Mouse (Mus musculus): ENCODE measurements at regions not wholly inside any gene's neighbourhood (a gene's known extent, or its start where the extent isn't known, plus 50 kb on each side); places are given as distances from the start of the nearest gene placed in this dataset.

DNA sequence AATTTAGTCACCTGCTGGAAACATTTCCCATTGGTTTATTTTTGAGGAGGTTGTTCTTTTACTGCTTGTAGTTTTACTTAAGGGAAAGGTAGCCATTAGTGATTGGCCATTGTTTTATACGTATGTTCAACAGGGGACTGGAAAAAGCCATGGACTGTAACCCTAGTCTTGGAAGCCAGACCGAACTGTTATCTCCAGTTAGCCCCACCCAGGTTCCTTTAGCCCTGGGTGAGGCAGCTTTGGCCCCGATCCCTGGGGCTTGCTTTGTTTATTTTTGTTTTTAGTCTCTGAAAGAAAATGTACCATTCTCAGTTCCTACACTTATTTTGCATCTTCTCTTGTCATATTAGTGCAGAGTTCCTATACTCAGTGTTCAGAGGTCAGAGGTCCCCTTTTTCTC lies 148.3 kb upstream of the Map3k1 start:
- Histone ChIP-seq H3K4me3 (ENCODE audit: low read length) (no peak overlapping the region), H3K4me1 (ENCODE audit: control insufficient read depth, insufficient read depth, low read depth, low read length) (no peaks in the 10 kb centered on the region), H3K27ac (ENCODE audit: low read depth, low read length) (no peak overlapping the region), H3K36me3 (ENCODE audit: control insufficient read depth, insufficient read depth, low read length) (no peaks in the 10 kb centered on the region), H3K9ac (ENCODE audit: low read depth, low read length) (no peak overlapping the region), H3K9me3 (ENCODE audit: control insufficient read depth, low read length) (no peaks in the 10 kb centered on the region), H3K4me2 (ENCODE audit: low read length) (no peak overlapping the region), H3K27me3 (replicated peaks; ENCODE audit: control insufficient read depth, insufficient read depth, low read length) (no peaks in the 10 kb centered on the region)
- ATAC-seq, result no peak
- WGBS, result 74% methylated on average over 3 of the region's 3 CpGs

DNA sequence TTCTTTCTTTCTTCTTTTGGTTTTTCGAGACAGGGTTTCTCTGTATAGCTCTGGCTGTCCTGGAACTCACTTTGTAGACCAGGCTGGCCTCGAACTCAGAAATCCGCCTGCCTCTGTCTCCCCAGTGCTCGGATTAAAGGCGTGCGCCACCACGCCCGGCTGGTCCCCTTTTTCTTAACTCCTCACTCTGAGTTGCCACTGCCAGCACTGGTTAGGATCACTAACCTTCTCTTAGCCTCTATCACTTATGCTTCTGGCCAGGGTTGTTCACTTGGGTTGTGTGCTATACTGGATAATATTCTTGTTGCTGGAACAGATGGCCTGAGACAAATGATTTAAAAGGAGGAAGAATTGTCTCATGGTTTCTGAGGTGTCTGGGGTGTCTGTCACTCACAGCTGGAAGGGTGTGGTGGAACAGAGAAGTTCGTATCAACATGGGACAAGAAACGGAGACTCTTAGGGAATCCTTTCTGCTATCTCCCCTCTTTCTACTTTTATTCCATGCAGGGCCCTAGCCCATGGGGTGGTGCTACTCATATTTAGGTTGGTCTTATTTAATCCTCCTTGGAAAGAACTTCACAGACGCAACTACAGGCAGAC lies 149.0 kb upstream of the Map3k1 start:
- Histone ChIP-seq H3K4me3 (ENCODE audit: low read length) (no peak overlapping the region), H3K4me2 (ENCODE audit: low read length) (no peak overlapping the region), H3K9me3 (ENCODE audit: control insufficient read depth, low read length) (no peaks in the 10 kb centered on the region), H3K27ac (ENCODE audit: low read depth, low read length) (no peak overlapping the region), H3K4me1 (ENCODE audit: control insufficient read depth, insufficient read depth, low read depth, low read length) (no peaks in the 10 kb centered on the region), H3K9ac (ENCODE audit: low read depth, low read length) (no peak overlapping the region), H3K27me3 (replicated peaks; ENCODE audit: control insufficient read depth, insufficient read depth, low read length) (no peaks in the 10 kb centered on the region), H3K36me3 (ENCODE audit: control insufficient read depth, insufficient read depth, low read length) (no peaks in the 10 kb centered on the region)
- ATAC-seq, result no peak
- 92% methylated on average over 11 of the region's 11 CpGs for WGBS

DNA sequence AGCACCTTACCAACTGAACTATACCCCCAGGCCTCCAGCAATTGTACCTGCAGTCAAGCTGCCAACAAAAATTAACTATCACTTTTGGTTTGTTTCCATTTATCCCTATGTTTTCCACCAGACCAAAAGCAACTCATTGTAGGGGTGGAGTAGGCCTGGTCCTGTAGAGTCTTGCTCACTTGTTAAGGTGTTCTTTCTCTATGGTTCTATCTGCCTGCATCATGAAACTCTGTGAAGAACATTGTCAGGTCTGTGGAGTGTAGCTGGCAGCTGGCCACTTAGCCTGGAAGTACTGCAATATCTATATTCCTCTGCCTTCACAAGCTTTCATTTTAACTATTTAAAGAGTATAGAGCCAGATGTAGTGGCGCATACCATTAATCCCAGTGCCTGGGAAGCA lies 149.6 kb upstream of the Map3k1 start:
- Histone ChIP-seq H3K9ac (ENCODE audit: low read depth, low read length) (no peak overlapping the region), H3K9me3 (ENCODE audit: control insufficient read depth, low read length) (no peaks in the 10 kb centered on the region), H3K36me3 (ENCODE audit: control insufficient read depth, insufficient read depth, low read length) (no peaks in the 10 kb centered on the region), H3K27me3 (replicated peaks; ENCODE audit: control insufficient read depth, insufficient read depth, low read length) (no peaks in the 10 kb centered on the region), H3K27ac (ENCODE audit: low read depth, low read length) (no peak overlapping the region), H3K4me3 (ENCODE audit: low read length) (no peak overlapping the region), H3K4me2 (ENCODE audit: low read length) (no peak overlapping the region), H3K4me1 (ENCODE audit: control insufficient read depth, insufficient read depth, low read depth, low read length) (no peaks in the 10 kb centered on the region)
- ATAC-seq, result no peak
- WGBS, result 100% methylated on average over 1 of the region's 1 CpGs

DNA sequence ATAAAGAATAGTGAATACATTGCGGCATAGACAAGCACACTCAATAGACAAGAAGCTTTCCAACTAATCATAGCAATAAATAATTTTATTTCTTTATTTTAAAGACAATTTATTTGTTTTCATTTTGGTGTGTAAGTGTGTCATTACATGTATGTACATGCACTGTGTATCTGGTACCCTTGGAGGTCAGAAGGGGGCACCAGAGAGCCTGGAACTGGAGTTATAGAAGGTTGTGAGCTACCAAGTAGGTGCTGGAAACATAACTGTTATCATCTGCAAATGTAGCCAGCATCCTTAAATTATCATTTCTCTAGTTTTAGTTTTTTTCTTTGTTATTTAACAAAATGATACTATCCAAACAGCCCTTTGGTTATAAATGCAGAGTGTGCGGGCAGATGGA lies 151.2 kb upstream of the Map3k1 start:
- Histone ChIP-seq H3K36me3 (ENCODE audit: control insufficient read depth, insufficient read depth, low read length) (no peaks in the 10 kb centered on the region), H3K27me3 (replicated peaks; ENCODE audit: control insufficient read depth, insufficient read depth, low read length) (no peaks in the 10 kb centered on the region), H3K9me3 (ENCODE audit: control insufficient read depth, low read length) (no peaks in the 10 kb centered on the region), H3K4me1 (ENCODE audit: control insufficient read depth, insufficient read depth, low read depth, low read length) (no peaks in the 10 kb centered on the region), H3K9ac (ENCODE audit: low read depth, low read length) (no peak overlapping the region), H3K27ac (ENCODE audit: low read depth, low read length) (no peak overlapping the region), H3K4me2 (ENCODE audit: low read length) (no peak overlapping the region), H3K4me3 (ENCODE audit: low read length) (no peak overlapping the region)
- WGBS, result 98% methylated on average over 2 of the region's 2 CpGs
- no peak for ATAC-seq

DNA sequence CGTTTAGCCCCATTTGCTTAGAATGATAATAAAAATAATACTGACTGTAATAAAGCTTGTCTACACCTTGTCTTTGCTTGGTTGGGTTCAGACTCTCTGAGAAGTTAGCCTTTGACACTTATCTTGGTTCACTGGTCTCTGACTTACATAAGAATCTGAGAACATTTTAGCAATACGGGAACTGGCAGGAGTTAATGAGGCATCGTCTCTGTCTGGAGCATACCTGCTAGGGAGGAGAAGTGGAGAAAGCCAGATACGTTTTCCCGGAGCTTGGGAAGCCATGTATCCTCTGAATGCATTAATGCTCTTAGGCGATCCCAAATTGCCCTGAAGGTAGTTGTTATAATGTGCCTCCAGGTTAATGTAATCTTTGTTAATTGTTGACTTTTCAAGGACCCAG lies 152.6 kb upstream of the Map3k1 start:
- Histone ChIP-seq H3K4me2 (ENCODE audit: low read length) (no peak overlapping the region), H3K9me3 (ENCODE audit: control insufficient read depth, low read length) (no peaks in the 10 kb centered on the region), H3K36me3 (ENCODE audit: control insufficient read depth, insufficient read depth, low read length) (no peaks in the 10 kb centered on the region), H3K4me1 (ENCODE audit: control insufficient read depth, insufficient read depth, low read depth, low read length) (no peaks in the 10 kb centered on the region), H3K4me3 (ENCODE audit: low read length) (no peak overlapping the region), H3K27ac (ENCODE audit: low read depth, low read length) (no peak overlapping the region), H3K9ac (ENCODE audit: low read depth, low read length) (no peak overlapping the region), H3K27me3 (replicated peaks; ENCODE audit: control insufficient read depth, insufficient read depth, low read length) (no peaks in the 10 kb centered on the region)
- 81% methylated on average over 6 of the region's 6 CpGs for WGBS
- ATAC-seq, result no peak

GRCm38 (mm10) chr13:111962155-111962554 lies 153.4 kb upstream of the Map3k1 start:
- Histone ChIP-seq H3K27ac (ENCODE audit: low read depth, low read length) (no peak overlapping the region), H3K9me3 (ENCODE audit: control insufficient read depth, low read length) (no peaks in the 10 kb centered on the region), H3K4me3 (ENCODE audit: low read length) (no peak overlapping the region), H3K27me3 (replicated peaks; ENCODE audit: control insufficient read depth, insufficient read depth, low read length) (no peaks in the 10 kb centered on the region), H3K4me2 (ENCODE audit: low read length) (no peak overlapping the region), H3K36me3 (ENCODE audit: control insufficient read depth, insufficient read depth, low read length) (no peaks in the 10 kb centered on the region), H3K4me1 (ENCODE audit: control insufficient read depth, insufficient read depth, low read depth, low read length) (no peaks in the 10 kb centered on the region), H3K9ac (ENCODE audit: low read depth, low read length) (no peak overlapping the region)
- no peak for ATAC-seq
- WGBS, result 89% methylated on average over 4 of the region's 4 CpGs

DNA sequence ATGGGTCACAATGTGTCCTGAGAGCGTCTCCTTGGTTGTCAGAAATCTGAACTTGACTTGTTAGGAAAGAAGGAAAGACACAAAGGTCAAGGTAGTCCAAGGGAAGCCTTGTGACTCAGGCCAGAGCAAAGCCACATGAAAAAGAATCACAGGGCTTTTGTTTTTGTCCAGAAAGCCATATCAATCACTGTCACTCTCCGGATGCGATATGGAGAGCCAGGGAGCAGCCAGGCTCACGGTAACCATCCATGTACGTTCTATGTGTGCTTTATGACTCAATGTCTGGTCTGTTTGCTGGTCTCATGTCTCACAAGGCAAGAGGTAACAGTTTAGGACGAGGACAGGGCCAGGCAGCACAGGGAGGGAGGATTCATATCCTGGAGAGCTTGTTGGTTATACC lies 157.3 kb upstream of the Map3k1 start:
- H3K27me3 ChIP-seq (replicated peaks; ENCODE audit: control insufficient read depth, insufficient read depth, low read length), result no peaks in the 10 kb centered on the region
- 47% methylated on average over 6 of the region's 6 CpGs for WGBS
- ATAC-seq, result 0 out of 2 replicates have a peak, but pooled peaks have one; percentile 14
- no peaks in the 10 kb centered on the region for H3K4me1 ChIP-seq (ENCODE audit: control insufficient read depth, insufficient read depth, low read depth, low read length)
- H3K4me2 ChIP-seq (ENCODE audit: low read length), result no peak overlapping the region
- no peaks in the 10 kb centered on the region for H3K36me3 ChIP-seq (ENCODE audit: control insufficient read depth, insufficient read depth, low read length)
- H3K9ac ChIP-seq (ENCODE audit: low read depth, low read length), result no peak overlapping the region
- H3K4me3 ChIP-seq (ENCODE audit: low read length), result no peak overlapping the region
- no peaks in the 10 kb centered on the region for H3K9me3 ChIP-seq (ENCODE audit: control insufficient read depth, low read length)
- H3K27ac ChIP-seq (ENCODE audit: low read depth, low read length), result no peak overlapping the region

- 18% methylated on average over 3 of the region's 3 CpGs for WGBS
- no peak overlapping the region for H3K4me3 ChIP-seq (ENCODE audit: low read length)
- ATAC-seq, result peak; percentile 30; the same call in 1 of the 2 replicates
Measured at GRCm38 (mm10) chr13:111966627-111967026, 157.8 kb upstream of the Map3k1 start.

GRCm38 (mm10) chr13:111968197-111968596 lies 159.4 kb upstream of the Map3k1 start:
- no peak overlapping the region for H3K4me2 ChIP-seq (ENCODE audit: low read length)
- no peak for ATAC-seq
- H3K4me1 ChIP-seq (ENCODE audit: control insufficient read depth, insufficient read depth, low read depth, low read length), result no peaks in the 10 kb centered on the region
- no peak overlapping the region for H3K4me3 ChIP-seq (ENCODE audit: low read length)
- H3K27ac ChIP-seq (ENCODE audit: low read depth, low read length), result no peak overlapping the region
- 80% methylated on average over 7 of the region's 7 CpGs for WGBS
- no peaks in the 10 kb centered on the region for H3K36me3 ChIP-seq (ENCODE audit: control insufficient read depth, insufficient read depth, low read length)
- H3K9me3 ChIP-seq (ENCODE audit: control insufficient read depth, low read length), result no peaks in the 10 kb centered on the region
- H3K9ac ChIP-seq (ENCODE audit: low read depth, low read length), result no peak overlapping the region
- H3K27me3 ChIP-seq (replicated peaks; ENCODE audit: control insufficient read depth, insufficient read depth, low read length), result no peaks in the 10 kb centered on the region

More at GRCm38 (mm10) chr13:111966627-111967026, 157.8 kb upstream of the Map3k1 start:
- H3K9ac ChIP-seq (ENCODE audit: low read depth, low read length), result no peak overlapping the region
- H3K27ac ChIP-seq (ENCODE audit: low read depth, low read length), result no peak overlapping the region
- no peaks in the 10 kb centered on the region for H3K36me3 ChIP-seq (ENCODE audit: control insufficient read depth, insufficient read depth, low read length)
- no peaks in the 10 kb centered on the region for H3K4me1 ChIP-seq (ENCODE audit: control insufficient read depth, insufficient read depth, low read depth, low read length)
- H3K27me3 ChIP-seq (replicated peaks; ENCODE audit: control insufficient read depth, insufficient read depth, low read length), result no peaks in the 10 kb centered on the region
- H3K4me2 ChIP-seq (ENCODE audit: low read length), result no peak overlapping the region
- no peaks in the 10 kb centered on the region for H3K9me3 ChIP-seq (ENCODE audit: control insufficient read depth, low read length)

- 77% methylated on average over 4 of the region's 4 CpGs for WGBS
- peaks cover 3% of the 10 kb centered on the region; the same call in 1 of the 2 replicates for H3K4me1 ChIP-seq (ENCODE audit: control insufficient read depth, insufficient read depth, low read depth, low read length)
- H3K27me3 ChIP-seq (replicated peaks; ENCODE audit: control insufficient read depth, insufficient read depth, low read length), result no peaks in the 10 kb centered on the region
- H3K36me3 ChIP-seq (ENCODE audit: control insufficient read depth, insufficient read depth, low read length), result no peaks in the 10 kb centered on the region
- no peaks in the 10 kb centered on the region for H3K9me3 ChIP-seq (ENCODE audit: control insufficient read depth, low read length)
- no peak overlapping the region for H3K4me3 ChIP-seq (ENCODE audit: low read length)
- H3K4me2 ChIP-seq (ENCODE audit: low read length), result no peak overlapping the region
- no peak overlapping the region for H3K27ac ChIP-seq (ENCODE audit: low read depth, low read length)
- no peak for ATAC-seq
- H3K9ac ChIP-seq (ENCODE audit: low read depth, low read length), result no peak overlapping the region
Measured at GRCm38 (mm10) chr13:111974282-111974681, 165.5 kb upstream of the Map3k1 start.
